Mouse (Mus musculus) myocyte (in vitro differentiated cells): ENCODE results near the gene Zbtb32.

Experiments used
- CEBPB ChIP-seq: IDR thresholded peaks from 2 replicates; pipeline ENCODE4 v1.6.1; 2011; ENCODE audit warnings: mild to moderate bottlenecking, moderate library complexity; ENCODE audit not compliant: poor library complexity, insufficient read depth, severe bottlenecking
- MAX ChIP-seq: IDR thresholded peaks from one replicate; pipeline ENCODE4 v1.6.1; 2011; ENCODE audit warnings: low read depth, mild to moderate bottlenecking, control low read depth
- MYOG ChIP-seq, 3 experiments: IDR thresholded peaks; one replicate each; pipeline ENCODE4 v1.6.1; 2011; ENCODE audit warnings: control low read depth in 2 of 3, low read depth in 2 of 3, mild to moderate bottlenecking in 2 of 3; ENCODE audit not compliant: insufficient read length in 2 of 3, control insufficient read depth in 1 of 3, insufficient read depth in 1 of 3
- POLR2A ChIP-seq: IDR thresholded peaks from one replicate; pipeline ENCODE4 v1.6.1; 2011; ENCODE audit warnings: low read depth, mild to moderate bottlenecking, control low read depth, moderate library complexity; ENCODE audit not compliant: insufficient read length
- SRF ChIP-seq: IDR thresholded peaks from one replicate; pipeline ENCODE4 v1.6.1; 2011; ENCODE audit warnings: low read depth; ENCODE audit not compliant: control insufficient read depth, insufficient read length
- TCF12 ChIP-seq: IDR thresholded peaks from one replicate; pipeline ENCODE4 v1.6.1; 2011; ENCODE audit warnings: mild to moderate bottlenecking, control low read depth; ENCODE audit not compliant: poor library complexity, insufficient read depth, severe bottlenecking
- USF1 ChIP-seq: IDR thresholded peaks from one replicate; pipeline ENCODE4 v1.6.1; 2011; ENCODE audit warnings: low read depth, mild to moderate bottlenecking, control low read depth, moderate library complexity

DNA sequence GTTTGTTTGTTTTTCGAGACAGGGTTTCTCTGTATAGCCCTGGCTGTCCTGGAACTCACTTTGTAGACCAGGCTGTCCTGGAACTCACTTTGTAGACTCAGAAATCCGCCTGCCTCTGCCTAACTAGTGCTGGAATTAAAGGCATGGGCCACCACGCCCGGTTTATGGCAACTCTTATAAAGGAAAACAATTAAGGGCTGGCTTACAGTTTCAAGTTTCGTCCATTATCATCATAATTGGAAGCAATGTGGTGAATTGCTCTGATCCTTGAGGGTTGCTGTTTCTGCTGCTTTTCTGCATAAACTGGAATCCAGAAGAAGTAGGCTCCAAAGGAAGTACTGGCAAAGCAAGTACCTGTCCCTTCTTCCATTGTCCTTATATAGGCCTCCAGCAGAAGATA lies 27.9 kb upstream of the Zbtb32 start:
- TF ChIP-seq POLR2A = no peak
- TF ChIP-seq CEBPB = no peak
- TF ChIP-seq TCF12 = no peak
- TF ChIP-seq MAX = no peak
- TF ChIP-seq USF1 = no peak
- no peak for TF ChIP-seq SRF
- TF ChIP-seq MYOG (IDR thresholded peaks at IDR 0.05; ENCODE audit: control insufficient read depth in 1 of 3, insufficient read depth in 1 of 3, insufficient read length in 2 of 3, low read depth in 2 of 3) = no peak
